Comparison of ENCODE assay signal across 12 mouse cellular contexts in the genomic region with DNA sequence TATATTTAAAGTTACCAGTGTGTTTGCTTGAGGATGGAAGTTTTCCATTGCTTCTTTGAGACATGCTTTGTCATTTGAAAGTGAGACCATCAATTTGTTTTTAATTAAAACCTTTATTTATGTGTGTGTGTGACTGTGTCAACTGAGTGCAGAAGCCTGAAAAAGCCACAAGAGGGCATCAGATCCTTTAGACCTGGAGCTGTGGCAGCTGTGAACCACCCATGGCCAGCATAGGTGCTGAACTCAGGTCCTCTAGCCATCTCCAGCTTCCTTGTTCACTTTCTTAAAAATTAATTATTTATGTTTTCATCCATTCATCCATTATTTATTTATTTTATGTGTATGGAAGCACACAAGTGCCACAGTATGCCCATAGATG.
A peak's percentile ranks its signal among the peaks of the same experiment; 100 is the strongest.
DNase-seq lines count a peak whose midpoint lies in the region; ATAC-seq and TF ChIP-seq lines count a peak whose summit lies in the region.
"Had no signal": no experiment of that assay in that cellular context is flagged by ENCODE, and none has a peak within 500 bp of the region (broad histone marks: within the 10 kb centered on the region; RNA-seq: fewer than 3 reads in every experiment).

No protein-coding gene starts in this region.

- POLR2A ChIA-PET in Patski (lab: Charles Lee) = no interaction called here

- no peaks in the 10 kb centered on the region for H3K36me3 ChIP-seq in intestine, embryonic 14.5 days (ENCODE audit: control insufficient read depth, insufficient read depth, low read length)
- H3K36me3 ChIP-seq in intestine, embryonic 16.5 days (ENCODE audit: control insufficient read depth, insufficient read depth, low read length) = no peaks in the 10 kb centered on the region
- H3K36me3 ChIP-seq in forebrain, embryonic 16.5 days (ENCODE audit: control insufficient read depth, insufficient read depth) = no peaks in the 10 kb centered on the region
- H3K36me3 ChIP-seq: midbrain, embryonic 13.5 days had no signal

- peaks cover 48% of the 10 kb centered on the region for H3K4me1 ChIP-seq in intestine, embryonic 14.5 days (replicated peaks; ENCODE audit: control insufficient read depth, insufficient read depth, low read length)
- H3K4me1 ChIP-seq in intestine, embryonic 16.5 days (ENCODE audit: control insufficient read depth, insufficient read depth, low read length) = peaks cover 17% of the 10 kb centered on the region
- no peaks in the 10 kb centered on the region for H3K4me1 ChIP-seq in forebrain, embryonic 16.5 days (replicated peaks; ENCODE audit: control insufficient read depth, insufficient read depth, low read length)

- TF ChIP-seq CTCF in Patski (IDR thresholded peaks at IDR 0.05) = peak; percentile 55

- peak overlapping the region; percentile 78 for H3K27ac ChIP-seq in intestine, embryonic 14.5 days (ENCODE audit: low read depth)
- no peak overlapping the region for H3K27ac ChIP-seq in intestine, embryonic 16.5 days (ENCODE audit: low read length)
- no peak overlapping the region for H3K27ac ChIP-seq in forebrain, embryonic 16.5 days (ENCODE audit: low read length)
- H3K27ac ChIP-seq: midbrain, embryonic 13.5 days had no signal

- DNase-seq in intestine, embryonic 14.5 days (ENCODE audit: low spot score) = no peak
- DNase-seq in 3T3-L1 (ENCODE audit: low read depth, low spot score) (peak; percentile 27), Patski (ENCODE audit: low read depth, low spot score) (no peak)
- DNase-seq in lung, postnatal 25 days (ENCODE audit: low spot score) = peak; percentile 43
- no peak for DNase-seq in ovary, postnatal 14 days (ENCODE audit: low spot score)
- no peak for DNase-seq in left cerebral cortex, postnatal 14 days (ENCODE audit: low spot score in 2 of 2)
- DNase-seq: adrenal gland, postnatal 10 days; cerebellum, adult 9-11 months; kidney, adult 8-10 months had no signal

- in situ Hi-C loops in Patski (cut with MboI; ENCODE audit: low pct_unique_long_range_greater_than_20kb) = no loop called here

- no peak overlapping the region for H3K4me3 ChIP-seq in intestine, embryonic 14.5 days (ENCODE audit: low read depth, low read length)
- no peak overlapping the region for H3K4me3 ChIP-seq in intestine, embryonic 16.5 days (ENCODE audit: low read length)
- H3K4me3 ChIP-seq in forebrain, embryonic 16.5 days (replicated peaks; ENCODE audit: low read length) = no peak overlapping the region
- H3K4me3 ChIP-seq: midbrain, embryonic 13.5 days had no signal

- H3K9me3 ChIP-seq in intestine, embryonic 14.5 days (ENCODE audit: control insufficient read depth, low read length) = no peaks in the 10 kb centered on the region
- H3K9me3 ChIP-seq in intestine, embryonic 16.5 days (ENCODE audit: control insufficient read depth, low read length) = no peaks in the 10 kb centered on the region
- no peaks in the 10 kb centered on the region for H3K9me3 ChIP-seq in forebrain, embryonic 16.5 days (ENCODE audit: control insufficient read depth, low read length)
- H3K9me3 ChIP-seq: midbrain, embryonic 13.5 days had no signal

- no peak overlapping the region for H3K9ac ChIP-seq in intestine, embryonic 14.5 days (ENCODE audit: low read length)
- no peak overlapping the region for H3K9ac ChIP-seq in intestine, embryonic 16.5 days (ENCODE audit: low read depth, low read length)
- no peak overlapping the region for H3K9ac ChIP-seq in forebrain, embryonic 16.5 days (replicated peaks; ENCODE audit: low read depth, low read length)
- H3K9ac ChIP-seq: midbrain, embryonic 13.5 days had no signal

- H3K27me3 ChIP-seq in intestine, embryonic 14.5 days (replicated peaks; ENCODE audit: control insufficient read depth, insufficient read depth, low read length) = no peaks in the 10 kb centered on the region
- no peaks in the 10 kb centered on the region for H3K27me3 ChIP-seq in intestine, embryonic 16.5 days (replicated peaks; ENCODE audit: control insufficient read depth, insufficient read depth, low read length)
- H3K27me3 ChIP-seq in Patski = no peaks in the 10 kb centered on the region
- H3K27me3 ChIP-seq in forebrain, embryonic 16.5 days (replicated peaks; ENCODE audit: control insufficient read depth, insufficient read depth, low read length) = no peaks in the 10 kb centered on the region
- H3K27me3 ChIP-seq: midbrain, embryonic 13.5 days had no signal

- CTCF ChIA-PET in Patski (lab: Charles Lee) = interaction anchor here (1.3 to 6.0 kb wide), 5 partner anchors 13 to 183 kb away, joined by 3 to 29 read pairs (median 13); no protein-coding TSS in a partner anchor

- no peak overlapping the region for H3K4me2 ChIP-seq in intestine, embryonic 14.5 days (ENCODE audit: low read length)
- H3K4me2 ChIP-seq in intestine, embryonic 16.5 days (ENCODE audit: low read depth, low read length) = no peak overlapping the region
- H3K4me2 ChIP-seq in forebrain, embryonic 16.5 days (ENCODE audit: low read length) = no peak overlapping the region
- H3K4me2 ChIP-seq: midbrain, embryonic 13.5 days had no signal

- intact Hi-C loops in left cerebral cortex, postnatal 14 days (cut with DNase I) = loop anchor here (10.0 kb wide), 2 partner anchors 99 to 419 kb away; a partner anchor contains a TSS

- no peak for ATAC-seq in intestine, embryonic 14.5 days (replicated peaks; ENCODE audit: low FRiP score, low TSS enrichment, low read depth)
- ATAC-seq in intestine, embryonic 16.5 days = no peak
- ATAC-seq in Patski = no peak
- no peak for ATAC-seq in forebrain, embryonic 16.5 days
- ATAC-seq: midbrain, embryonic 13.5 days had no signal

Comparison
In these comparisons a context has a peak if more than half of its experiments do, and no peak if none do; other contexts are left out.
1. DNase-seq: peak in 3T3-L1 (single experiment) and lung, postnatal 25 days (single experiment); none in intestine, embryonic 14.5 days (single experiment), Patski (single experiment), ovary, postnatal 14 days (single experiment) and left cerebral cortex, postnatal 14 days (0 of 2).